ENCODE assay signal across 8 mouse cellular contexts in genomic region chr11:76179495-76180145, GRCm38 (mm10). TPM values are rescaled to one million over a fixed set of nuclear protein-coding genes. Genes with fewer than 3 reads are reported as not detected.
DNase-seq lines count a peak whose midpoint lies in the region; ATAC-seq lines count a peak whose summit lies in the region.

Gene Vps53, minus strand, starts transcription at chr11:76179647.
Gene Fam57a, plus strand, starts transcription at chr11:76179671.

- peak within 1 kb of the TSS; percentile 87 for H3K4me3 ChIP-seq in forebrain, embryonic 11.5 days (ENCODE audit: low read depth, low read length)
- peak within 1 kb of the TSS; percentile 93 for H3K4me3 ChIP-seq in heart, embryonic 15.5 days
- H3K4me3 ChIP-seq in liver, embryonic 13.5 days (replicated peaks): peak within 1 kb of the TSS; percentile 93
- H3K4me3 ChIP-seq in stomach, embryonic 14.5 days (ENCODE audit: low read depth, low read length): peak within 1 kb of the TSS; percentile 64

- WGBS in forebrain, embryonic 11.5 days: under 1% methylated on average over 37 of the region's 37 CpGs
- under 1% methylated on average over 37 of the region's 37 CpGs for WGBS in heart, embryonic 15.5 days
- under 1% methylated on average over 37 of the region's 37 CpGs for WGBS in liver, embryonic 13.5 days (ENCODE audit: insufficient replicate concordance)
- WGBS in stomach, embryonic 14.5 days: under 1% methylated on average over 37 of the region's 37 CpGs

- H3K9ac ChIP-seq in forebrain, embryonic 11.5 days (ENCODE audit: low read length): peak within 1 kb of the TSS; percentile 70
- H3K9ac ChIP-seq in heart, embryonic 15.5 days: peak within 1 kb of the TSS; percentile 73
- peak within 1 kb of the TSS; percentile 84 for H3K9ac ChIP-seq in liver, embryonic 13.5 days
- H3K9ac ChIP-seq in stomach, embryonic 14.5 days (replicated peaks; ENCODE audit: low read depth, low read length): peak within 1 kb of the TSS; percentile 72

- ATAC-seq in forebrain, embryonic 11.5 days (replicated peaks; ENCODE audit: low FRiP score): peak; percentile 80
- peak; percentile 89 for ATAC-seq in heart, embryonic 15.5 days (replicated peaks; ENCODE audit: insufficient number of reproducible peaks, insufficient read depth, low FRiP score, low read depth)
- ATAC-seq in liver, embryonic 13.5 days (ENCODE audit: low read depth): peak; percentile 90
- peak; percentile 89 for ATAC-seq in stomach, embryonic 14.5 days (ENCODE audit: insufficient number of reproducible peaks, insufficient read depth, low FRiP score, low read depth)

- no peaks in the 10 kb centered on the region; the same call in 1 of the 2 replicates for H3K36me3 ChIP-seq in forebrain, embryonic 11.5 days (ENCODE audit: control insufficient read depth, insufficient read depth, low read length)
- peaks cover 2% of the 10 kb centered on the region for H3K36me3 ChIP-seq in heart, embryonic 15.5 days
- peaks cover 15% of the 10 kb centered on the region; the same call in 1 of the 2 replicates for H3K36me3 ChIP-seq in liver, embryonic 13.5 days
- no peaks in the 10 kb centered on the region for H3K36me3 ChIP-seq in stomach, embryonic 14.5 days (ENCODE audit: control insufficient read depth, insufficient read depth, low read length)

- H3K9me3 ChIP-seq in forebrain, embryonic 11.5 days (ENCODE audit: control insufficient read depth, low read length): no peaks in the 10 kb centered on the region
- no peaks in the 10 kb centered on the region for H3K9me3 ChIP-seq in heart, embryonic 15.5 days (replicated peaks)
- no peaks in the 10 kb centered on the region for H3K9me3 ChIP-seq in liver, embryonic 13.5 days (replicated peaks)
- no peaks in the 10 kb centered on the region for H3K9me3 ChIP-seq in stomach, embryonic 14.5 days (ENCODE audit: control insufficient read depth, low read depth, low read length)

- 0 out of 2 replicates have a peak, but pooled peaks cover 2% of the 10 kb centered on the region for H3K4me1 ChIP-seq in forebrain, embryonic 11.5 days (replicated peaks; ENCODE audit: control insufficient read depth, insufficient read depth, low read length)
- H3K4me1 ChIP-seq in heart, embryonic 15.5 days (replicated peaks): peaks cover 11% of the 10 kb centered on the region
- H3K4me1 ChIP-seq in liver, embryonic 13.5 days (replicated peaks): peaks cover 17% of the 10 kb centered on the region
- peaks cover 7% of the 10 kb centered on the region; the same call in 1 of the 2 replicates for H3K4me1 ChIP-seq in stomach, embryonic 14.5 days (ENCODE audit: control insufficient read depth, insufficient read depth, low read length)

- H3K27ac ChIP-seq in forebrain, embryonic 11.5 days (ENCODE audit: low read depth, low read length): peak within 1 kb of the TSS; percentile 25; the same call in 1 of the 2 replicates
- H3K27ac ChIP-seq in heart, embryonic 15.5 days: peak within 1 kb of the TSS; percentile 71
- H3K27ac ChIP-seq in liver, embryonic 13.5 days: peak within 1 kb of the TSS; percentile 72
- peak within 1 kb of the TSS; percentile 52; the same call in 1 of the 2 replicates for H3K27ac ChIP-seq in stomach, embryonic 14.5 days (ENCODE audit: low read length)

- peak; percentile 68 to 75 for DNase-seq in CD8-positive naive resting alpha-beta T cell, adult 2 months (ENCODE audit: low read depth in 2 of 2, low spot score in 2 of 2)
- DNase-seq in c-Kit-positive CD71-negative TER-119-negative erythroid progenitor cells, embryonic 14.5 days (ENCODE audit: low read depth): peak; percentile 67
- peak; percentile 87 for DNase-seq in forebrain, embryonic 11.5 days (ENCODE audit: low spot score)
- DNase-seq in kidney, postnatal 25 days: peak; percentile 95 to 96
- peak; percentile 78 for DNase-seq in liver, embryonic 13.5 days
- DNase-seq in natural killer cell, adult 2 months (ENCODE audit: low spot score in 2 of 2): peak; percentile 71 to 72

- H3K27me3 ChIP-seq in forebrain, embryonic 11.5 days (ENCODE audit: control insufficient read depth, insufficient read depth, low read length): no peaks in the 10 kb centered on the region
- no peaks in the 10 kb centered on the region for H3K27me3 ChIP-seq in heart, embryonic 15.5 days
- no peaks in the 10 kb centered on the region for H3K27me3 ChIP-seq in liver, embryonic 13.5 days
- H3K27me3 ChIP-seq in stomach, embryonic 14.5 days (ENCODE audit: control insufficient read depth, insufficient read depth, low read length): no peaks in the 10 kb centered on the region

- peak within 1 kb of the TSS; percentile 95 for H3K4me2 ChIP-seq in forebrain, embryonic 11.5 days (ENCODE audit: low read depth, low read length, severe bottlenecking)
- H3K4me2 ChIP-seq in heart, embryonic 15.5 days: peak within 1 kb of the TSS; percentile 94
- peak within 1 kb of the TSS; percentile 86 for H3K4me2 ChIP-seq in liver, embryonic 13.5 days
- H3K4me2 ChIP-seq in stomach, embryonic 14.5 days (replicated peaks; ENCODE audit: low read depth, low read length): peak within 1 kb of the TSS; percentile 95

RNA-seq across cellular contexts. Expression of gene Vps53, which starts in this region (rescaled TPM):
- polyA plus RNA-seq in forebrain, embryonic 11.5 days (2014; fragmentation: Nextera tagmentation; extraction: Ambion mirVana): 41.5 and 43.6 TPM in 2 replicates
- polyA plus RNA-seq in heart, embryonic 15.5 days (2015; fragmentation: Nextera tagmentation; extraction: Ambion mirVana): 26.0 and 31.6 TPM in 2 replicates
- 17.2 and 19.8 TPM in 2 replicates for polyA plus RNA-seq in liver, embryonic 13.5 days (2015; fragmentation: Nextera tagmentation; extraction: Ambion mirVana)
- 39.2 and 41.7 TPM in 2 replicates for polyA plus RNA-seq in stomach, embryonic 14.5 days (2014; fragmentation: Nextera tagmentation; extraction: Ambion mirVana)

RNA-seq across cellular contexts. Expression of gene Fam57a, which starts in this region (rescaled TPM):
- polyA plus RNA-seq in forebrain, embryonic 11.5 days (2014; fragmentation: Nextera tagmentation; extraction: Ambion mirVana): 34.6 and 35.1 TPM in 2 replicates
- polyA plus RNA-seq in heart, embryonic 15.5 days (2015; fragmentation: Nextera tagmentation; extraction: Ambion mirVana): 19.9 and 24.0 TPM in 2 replicates
- 4.5 and 5.4 TPM in 2 replicates for polyA plus RNA-seq in liver, embryonic 13.5 days (2015; fragmentation: Nextera tagmentation; extraction: Ambion mirVana)
- polyA plus RNA-seq in stomach, embryonic 14.5 days (2014; fragmentation: Nextera tagmentation; extraction: Ambion mirVana): 73.3 and 80.6 TPM in 2 replicates

Comparison
In these comparisons a context has a peak if more than half of its experiments do, and no peak if none do; other contexts are left out.
1. Peak in every context shown above with its lines: DNase-seq, ATAC-seq, H3K4me3 ChIP-seq and H3K27ac ChIP-seq.